Mouse (Mus musculus): ENCODE measurements around the gene Neurl1b. TPM values are rescaled to one million over a fixed set of nuclear protein-coding genes. Genes with fewer than 3 reads are reported as not detected.

Gene Neurl1b
- polyA plus RNA-seq, 1 experiment from 2014 or later = 0.67 TPM

Other genes with a start within 250 kb of the Neurl1b start
- 0.28 and 0.95 TPM in 2 replicates for gene Pdia2, start 215.7 kb upstream of the Neurl1b start, polyA plus RNA-seq (2015; fragmentation: Nextera tagmentation; extraction: Ambion mirVana)
- 11.4 and 14.6 TPM in 2 replicates for gene Rgs11, start 211.9 kb upstream of the Neurl1b start, polyA plus RNA-seq (2015; fragmentation: Nextera tagmentation; extraction: Ambion mirVana)
- 10.2 and 16.4 TPM in 2 replicates for gene Arhgdig, start 207.0 kb upstream of the Neurl1b start, polyA plus RNA-seq (2015; fragmentation: Nextera tagmentation; extraction: Ambion mirVana)
- 39.1 and 43.1 TPM in 2 replicates for gene Fam234a, start 170.6 kb upstream of the Neurl1b start, polyA plus RNA-seq (2015; fragmentation: Nextera tagmentation; extraction: Ambion mirVana)
- gene Luc7l, start 161.9 kb upstream of the Neurl1b start, polyA plus RNA-seq (2015; fragmentation: Nextera tagmentation; extraction: Ambion mirVana) = 134 TPM in 2 replicates
- 120 and 121 TPM in 2 replicates for gene Ergic1, start 146.7 kb downstream of the Neurl1b start, polyA plus RNA-seq (2015; fragmentation: Nextera tagmentation; extraction: Ambion mirVana)
- gene Dusp1, start 147.3 kb downstream of the Neurl1b start, polyA plus RNA-seq (2015; fragmentation: Nextera tagmentation; extraction: Ambion mirVana) = 13.2 and 15.4 TPM in 2 replicates
- gene Atp6v0e, start 248.4 kb downstream of the Neurl1b start, polyA plus RNA-seq (2015; fragmentation: Nextera tagmentation; extraction: Ambion mirVana) = 180 and 202 TPM in 2 replicates